Mouse (Mus musculus) spleen, adult 2 months (tissue): ENCODE data around the gene Itgb5. TPM values are rescaled to one million over a fixed set of nuclear protein-coding genes. Genes with fewer than 3 reads are reported as not detected.

ENCODE experiments used
- DNase-seq, 2 experiments: peaks; one replicate each; pipeline versions ENCODE4 v3.0.0 to v3.0.0-alpha.2; 2012 to 2021; ENCODE audit warnings: low spot score in 2 of 2, low read depth in 1 of 2
- H3K27ac ChIP-seq: fragments of 200-500 bp; 2 replicates; pipeline ENCODE4 v1.5.1; 2012; ENCODE audit warnings: low read length, inconsistent platforms; ENCODE audit not compliant: insufficient read depth
- H3K27me3 ChIP-seq: fragments of 200-500 bp; 2 replicates; pipeline ENCODE4 v1.6.1; 2012; ENCODE audit warnings: mild to moderate bottlenecking, moderate library complexity, low read length, inconsistent platforms; ENCODE audit not compliant: control insufficient read depth, insufficient read depth
- H3K36me3 ChIP-seq: fragments of 200-500 bp; 2 replicates; pipeline ENCODE4 v1.6.1; 2012; ENCODE audit warnings: mild to moderate bottlenecking, low read length, inconsistent platforms; ENCODE audit not compliant: control insufficient read depth, insufficient read depth
- H3K4me1 ChIP-seq: fragments of 200-500 bp; 2 replicates; pipeline ENCODE4 v1.6.1; 2011; ENCODE audit warnings: inconsistent platforms; ENCODE audit not compliant: control insufficient read depth, insufficient read depth, insufficient read length
- H3K4me3 ChIP-seq: fragments of 200-500 bp; 2 replicates; pipeline ENCODE4 v1.5.1; 2011; ENCODE audit warnings: mild to moderate bottlenecking, inconsistent platforms; ENCODE audit not compliant: insufficient read depth, insufficient read length; ENCODE audit errors: extremely low read depth
- CTCF ChIP-seq: fragments of 200-500 bp; IDR thresholded peaks from 2 replicates; pipeline ENCODE4 v1.5.1; 2011; ENCODE audit warnings: mild to moderate bottlenecking, inconsistent platforms; ENCODE audit not compliant: insufficient read depth, insufficient read length, insufficient replicate concordance; ENCODE audit errors: extremely low read depth
- POLR2A ChIP-seq: fragments of 200-500 bp; IDR thresholded peaks from 2 replicates; pipeline ENCODE4 v1.6.1; 2011; ENCODE audit warnings: low read depth, low read length, inconsistent platforms
- WGBS: fragments of 180-500 bp; shearing (Covaris S2); methylation state at CpG from one replicate; pipeline ENCODE4 v1.1.7; 2018; 5-methylcytosine and 5-hydroxymethylcytosine counted together
- polyA plus RNA-seq: library from polyadenylated mRNA; depleted of rRNA; stranded (reverse); fragments of >200 nt; gene quantifications from 2 replicates; pipeline ENCODE4 v1.2.3, GENCODE M21; 2012

The Itgb5 gene
- polyA plus RNA-seq, 1 experiment, result 36.4 TPM

GRCm38 (mm10) chr16:33832728-33833428 is 3.4 kb downstream of the Itgb5 start:
- Histone ChIP-seq H3K27ac (no peak overlapping the region), H3K27me3 (peaks cover 13% of the 10 kb centered on the region), H3K4me3 (peak overlapping the region; percentile 34), H3K36me3 (no peaks in the 10 kb centered on the region), H3K4me1 (peaks cover 5% of the 10 kb centered on the region; the same call in 1 of the 2 replicates)
- DNase-seq, result peak in 1 of 2 experiments; percentile 14
- no peak for TF ChIP-seq POLR2A
- TF ChIP-seq CTCF, result no peak
- 15% methylated on average over 21 of the region's 21 CpGs for WGBS

GRCm38 (mm10) chr16:33833429-33833753 is 3.9 kb downstream of the Itgb5 start:
- no peak overlapping the region for H3K4me3 ChIP-seq
- H3K27me3 ChIP-seq, result peaks cover 13% of the 10 kb centered on the region
- H3K36me3 ChIP-seq, result no peaks in the 10 kb centered on the region
- no peak overlapping the region for H3K27ac ChIP-seq
- no peak for TF ChIP-seq POLR2A
- no peak for TF ChIP-seq CTCF
- DNase-seq, result no peak
- peaks cover 5% of the 10 kb centered on the region; the same call in 1 of the 2 replicates for H3K4me1 ChIP-seq
- 44% methylated on average over 5 of the region's 5 CpGs for WGBS

GRCm38 (mm10) chr16:33833781-33834482 is 4.5 kb downstream of the Itgb5 start:
- Histone ChIP-seq H3K36me3 (no peaks in the 10 kb centered on the region), H3K27ac (no peak overlapping the region), H3K4me3 (no peak overlapping the region; the same call in 1 of the 2 replicates), H3K4me1 (peaks cover 5% of the 10 kb centered on the region; the same call in 1 of the 2 replicates), H3K27me3 (peaks cover 13% of the 10 kb centered on the region)
- TF ChIP-seq POLR2A, result no peak
- TF ChIP-seq CTCF, result no peak
- no peak for DNase-seq
- WGBS, result 35% methylated on average over 25 of the region's 25 CpGs

GRCm38 (mm10) chr16:33836676-33837075 is 7.2 kb downstream of the Itgb5 start:
- Histone ChIP-seq H3K4me1 (0 out of 2 replicates have a peak, but pooled peaks cover 2% of the 10 kb centered on the region), H3K4me3 (no peak overlapping the region), H3K36me3 (no peaks in the 10 kb centered on the region), H3K27me3 (0 out of 2 replicates have a peak, but pooled peaks cover 1% of the 10 kb centered on the region), H3K27ac (no peak overlapping the region)
- TF ChIP-seq POLR2A, result no peak
- WGBS, result 82% methylated on average over 3 of the region's 3 CpGs
- DNase-seq, result no peak

GRCm38 (mm10) chr16:33837191-33837590 is 7.7 kb downstream of the Itgb5 start:
- H3K27me3 ChIP-seq, result no peaks in the 10 kb centered on the region
- 63% methylated on average over 3 of the region's 3 CpGs for whole genome bisulfite sequencing
- TF ChIP-seq POLR2A (no peak), CTCF (no peak)
- no peak for DNase-seq
- H3K36me3 ChIP-seq, result no peaks in the 10 kb centered on the region
- H3K27ac ChIP-seq, result no peak overlapping the region
- H3K4me1 ChIP-seq, result 0 out of 2 replicates have a peak, but pooled peaks cover 2% of the 10 kb centered on the region
- H3K4me3 ChIP-seq, result no peak overlapping the region

GRCm38 (mm10) chr16:33840616-33841015 is 11.2 kb downstream of the Itgb5 start:
- no peak for DNase-seq
- WGBS, result 69% methylated on average over 6 of the region's 6 CpGs
- Histone ChIP-seq H3K27ac (no peak overlapping the region), H3K27me3 (no peaks in the 10 kb centered on the region), H3K4me3 (no peak overlapping the region), H3K36me3 (no peaks in the 10 kb centered on the region), H3K4me1 (no peaks in the 10 kb centered on the region)
- TF ChIP-seq POLR2A (no peak), CTCF (no peak)
